Mouse (Mus musculus) embryonic facial prominence, embryonic 14.5 days (tissue): ENCODE results near the gene Baiap2. TPM values are rescaled to one million over a fixed set of nuclear protein-coding genes. Genes with fewer than 3 reads are reported as not detected.

Source experiments
- ATAC-seq: fragments of 200-750 bp; cut with Nextera tagmentation; 2 replicates; pipeline ENCODE4 v1.8.0; 2017; ENCODE audit warnings: low read depth, moderate number of reproducible peaks, moderate TSS enrichment
- DNase-seq: peaks from one replicate; pipeline ENCODE4 v3.0.0-alpha.2; 2015; ENCODE audit warnings: low spot score
- H3K27ac ChIP-seq: fragments of 300-500 bp; sonication (generic); replicated peaks from 2 replicates; pipeline ENCODE4 v1.5.1; 2014; ENCODE audit warnings: low read depth, mild to moderate bottlenecking, low read length, moderate library complexity
- H3K27me3 ChIP-seq: fragments of 300-500 bp; sonication (generic); replicated peaks from 2 replicates; pipeline ENCODE4 v1.6.1; 2014; ENCODE audit warnings: low read length; ENCODE audit not compliant: control insufficient read depth, insufficient read depth
- H3K36me3 ChIP-seq: fragments of 300-500 bp; sonication (generic); 2 replicates; pipeline ENCODE4 v1.6.1; 2014; ENCODE audit warnings: low read length, mixed read lengths; ENCODE audit not compliant: control insufficient read depth, insufficient read depth
- H3K4me1 ChIP-seq: fragments of 300-500 bp; sonication (generic); 2 replicates; pipeline ENCODE4 v1.6.1; 2014; ENCODE audit warnings: antibody characterized with exemption, low read length; ENCODE audit not compliant: control insufficient read depth, insufficient read depth
- H3K4me2 ChIP-seq: fragments of 300-500 bp; sonication (generic); 2 replicates; pipeline ENCODE4 v1.6.1; 2014; ENCODE audit warnings: low read depth, mild to moderate bottlenecking, low read length, moderate library complexity, mixed read lengths
- H3K4me3 ChIP-seq: fragments of 300-500 bp; sonication (generic); 2 replicates; pipeline ENCODE4 v1.5.1; 2014; ENCODE audit warnings: low read depth, mild to moderate bottlenecking, low read length
- H3K9ac ChIP-seq: fragments of 300-500 bp; sonication (generic); 2 replicates; pipeline ENCODE4 v1.6.1; 2014; ENCODE audit warnings: low read depth, mild to moderate bottlenecking, low read length, moderate library complexity, mixed read lengths
- H3K9me3 ChIP-seq: fragments of 300-500 bp; sonication (generic); 2 replicates; pipeline ENCODE4 v1.6.1; 2016; ENCODE audit warnings: low read length; ENCODE audit not compliant: control insufficient read depth
- WGBS: fragments of 180-500 bp; shearing (Covaris S2); extraction: QIAGEN DNeasy Blood & Tissue Kit; methylation state at CpG from one replicate; pipeline ENCODE4 v1.1.7; 2014; 5-methylcytosine and 5-hydroxymethylcytosine counted together
- polyA plus RNA-seq: library from polyadenylated mRNA; unstranded; fragments of >200 nt; fragmentation: Nextera tagmentation; extraction: Ambion mirVana; gene quantifications from 2 replicates; pipeline ENCODE4 v1.2.1, GENCODE M21; 2014

Gene Baiap2
- polyA plus RNA-seq, 1 experiment from 2014 or later: 26.5 TPM

DNA sequence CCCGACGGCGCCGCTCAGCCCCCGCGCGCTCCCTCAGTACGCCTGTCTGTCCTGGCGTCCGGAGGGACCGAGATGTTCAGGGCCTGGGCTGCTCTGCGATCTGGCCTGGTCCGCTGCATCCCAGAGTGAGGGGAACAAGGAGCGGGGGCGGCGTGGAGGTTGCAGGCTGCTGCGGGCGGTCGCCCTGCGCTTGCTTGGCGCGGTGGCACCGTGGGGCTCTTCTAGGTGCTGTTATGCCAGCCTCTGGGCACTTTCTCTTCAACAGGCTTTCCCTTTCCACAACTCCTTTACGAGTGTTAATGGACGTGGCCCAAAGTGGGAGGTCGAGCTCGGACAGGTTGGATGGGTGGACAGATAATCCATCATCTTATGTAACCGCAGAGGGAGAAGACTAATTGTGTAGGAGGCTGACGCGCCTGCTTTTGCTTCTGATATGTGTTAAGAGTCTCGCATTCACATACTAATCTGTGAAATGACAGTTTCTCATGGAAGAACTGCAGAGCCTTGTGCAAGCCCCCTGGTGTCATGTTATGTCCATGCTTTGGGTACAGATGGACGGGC lies 945 bp downstream of the Baiap2 start:
- no peaks in the 10 kb centered on the region for H3K9me3 ChIP-seq
- ATAC-seq (peak; percentile 14), DNase-seq (no peak)
- H3K9ac ChIP-seq: peak overlapping the region; percentile 82
- H3K27me3 ChIP-seq: no peaks in the 10 kb centered on the region
- peaks cover 41% of the 10 kb centered on the region for H3K4me1 ChIP-seq
- no peak overlapping the region; the same call in 1 of the 2 replicates for H3K27ac ChIP-seq
- H3K4me2 ChIP-seq: peak overlapping the region; percentile 94
- WGBS: 8% methylated on average over 19 of the region's 32 CpGs
- no peaks in the 10 kb centered on the region for H3K36me3 ChIP-seq
- peak overlapping the region; percentile 70 for H3K4me3 ChIP-seq

DNA sequence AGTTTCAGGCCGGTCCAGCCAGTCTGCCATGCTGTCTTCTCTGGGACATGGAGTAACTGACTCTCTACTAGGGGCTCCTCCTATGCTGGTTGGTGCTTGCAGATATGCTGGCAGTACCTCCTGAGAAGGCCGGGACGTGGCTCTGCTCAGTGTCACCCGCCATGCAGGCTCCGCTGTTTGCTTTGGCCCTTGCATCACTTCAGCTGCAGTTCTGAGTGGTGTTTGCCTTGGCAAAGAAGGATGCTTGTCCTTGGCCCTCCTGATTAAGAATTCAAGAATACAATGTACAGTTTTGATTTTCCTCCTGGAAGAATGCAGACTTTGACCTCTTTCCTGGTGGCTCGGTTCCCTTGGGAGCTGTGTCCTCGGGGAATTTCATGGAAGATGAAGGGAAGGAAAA lies 2.8 kb downstream of the Baiap2 start:
- no peak overlapping the region for H3K4me3 ChIP-seq
- H3K9ac ChIP-seq: no peak overlapping the region
- no peak overlapping the region for H3K27ac ChIP-seq
- H3K4me1 ChIP-seq: peaks cover 34% of the 10 kb centered on the region
- peak overlapping the region; percentile 10; the same call in 1 of the 2 replicates for H3K4me2 ChIP-seq
- 72% methylated on average over 7 of the region's 7 CpGs for WGBS
- no peaks in the 10 kb centered on the region for H3K36me3 ChIP-seq
- no peaks in the 10 kb centered on the region for H3K27me3 ChIP-seq
- DNase-seq (peak; percentile 59), ATAC-seq (no peak)
- no peaks in the 10 kb centered on the region for H3K9me3 ChIP-seq

- ATAC-seq (no peak), DNase-seq (no peak)
- H3K36me3 ChIP-seq: no peaks in the 10 kb centered on the region
- H3K4me2 ChIP-seq: no peak overlapping the region
- 95% methylated on average over 1 of the region's 1 CpGs for WGBS
- H3K4me3 ChIP-seq: no peak overlapping the region
- H3K9ac ChIP-seq: no peak overlapping the region
- no peaks in the 10 kb centered on the region for H3K27me3 ChIP-seq
- no peaks in the 10 kb centered on the region for H3K9me3 ChIP-seq
- peaks cover 24% of the 10 kb centered on the region for H3K4me1 ChIP-seq
- H3K27ac ChIP-seq: no peak overlapping the region
These were observed 4.9 kb downstream of the Baiap2 start for GRCm38 (mm10) chr11:119947426-119947825.

- DNase-seq (no peak), ATAC-seq (no peak)
- no peaks in the 10 kb centered on the region for H3K36me3 ChIP-seq
- peaks cover 28% of the 10 kb centered on the region for H3K4me1 ChIP-seq
- no peak overlapping the region for H3K4me2 ChIP-seq
- H3K27me3 ChIP-seq: no peaks in the 10 kb centered on the region
- WGBS: 68% methylated on average over 2 of the region's 2 CpGs
- no peak overlapping the region for H3K4me3 ChIP-seq
- H3K9me3 ChIP-seq: no peaks in the 10 kb centered on the region
- H3K27ac ChIP-seq: no peak overlapping the region
- no peak overlapping the region for H3K9ac ChIP-seq
These were observed 5.3 kb downstream of the Baiap2 start for GRCm38 (mm10) chr11:119947897-119948296.

DNA sequence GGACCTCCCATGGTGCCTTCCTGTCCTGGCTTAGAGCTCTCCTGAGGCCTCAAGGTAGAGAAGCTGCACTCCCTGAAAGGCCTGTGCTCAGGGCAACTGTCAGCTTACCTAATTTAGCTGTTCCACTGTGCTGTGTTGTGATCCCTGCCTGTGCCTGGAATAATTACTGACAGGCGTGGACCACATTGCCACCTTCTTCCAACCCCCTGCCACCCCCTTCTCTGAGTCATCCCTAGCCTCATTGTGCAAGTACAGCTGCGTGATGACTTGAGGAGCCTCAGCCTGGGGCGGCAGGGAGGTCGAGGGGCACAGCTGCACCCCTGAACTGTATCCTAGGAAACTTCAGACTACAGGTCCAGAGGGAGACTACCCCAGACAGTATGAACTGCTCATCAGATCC lies 5.7 kb downstream of the Baiap2 start:
- Histone ChIP-seq H3K27me3 (no peaks in the 10 kb centered on the region), H3K36me3 (no peaks in the 10 kb centered on the region), H3K4me3 (no peak overlapping the region), H3K4me2 (no peak overlapping the region), H3K27ac (no peak overlapping the region), H3K9ac (no peak overlapping the region), H3K9me3 (no peaks in the 10 kb centered on the region), H3K4me1 (peaks cover 30% of the 10 kb centered on the region)
- no peak for ATAC-seq
- 61% methylated on average over 4 of the region's 4 CpGs for WGBS
- no peak for DNase-seq

GRCm38 (mm10) chr11:119948803-119949202 lies 6.2 kb downstream of the Baiap2 start:
- Histone ChIP-seq H3K27me3 (no peaks in the 10 kb centered on the region), H3K36me3 (no peaks in the 10 kb centered on the region), H3K4me1 (peaks cover 28% of the 10 kb centered on the region), H3K4me2 (no peak overlapping the region), H3K4me3 (no peak overlapping the region), H3K9me3 (no peaks in the 10 kb centered on the region), H3K9ac (no peak overlapping the region), H3K27ac (no peak overlapping the region)
- ATAC-seq (no peak), DNase-seq (no peak)
- 85% methylated on average over 2 of the region's 2 CpGs for WGBS

- H3K9me3 ChIP-seq: no peaks in the 10 kb centered on the region
- peaks cover 12% of the 10 kb centered on the region for H3K4me1 ChIP-seq
- H3K36me3 ChIP-seq: no peaks in the 10 kb centered on the region
- H3K4me2 ChIP-seq: no peak overlapping the region
- no peak overlapping the region for H3K27ac ChIP-seq
- no peak overlapping the region for H3K4me3 ChIP-seq
- 88% methylated on average over 3 of the region's 3 CpGs for WGBS
- H3K9ac ChIP-seq: no peak overlapping the region
- no peak for ATAC-seq
- H3K27me3 ChIP-seq: no peaks in the 10 kb centered on the region
- no peak for DNase-seq
These were observed 8.0 kb downstream of the Baiap2 start for GRCm38 (mm10) chr11:119950535-119950934.

- no peak overlapping the region for H3K27ac ChIP-seq
- no peaks in the 10 kb centered on the region for H3K36me3 ChIP-seq
- WGBS: 83% methylated on average over 6 of the region's 6 CpGs
- no peaks in the 10 kb centered on the region for H3K9me3 ChIP-seq
- DNase-seq (no peak), ATAC-seq (no peak)
- H3K4me2 ChIP-seq: no peak overlapping the region
- H3K9ac ChIP-seq: no peak overlapping the region
- H3K4me1 ChIP-seq: peaks cover 9% of the 10 kb centered on the region
- no peaks in the 10 kb centered on the region for H3K27me3 ChIP-seq
- no peak overlapping the region for H3K4me3 ChIP-seq
These were observed 8.8 kb downstream of the Baiap2 start for GRCm38 (mm10) chr11:119951326-119951725.

- peak overlapping the region; percentile 46 for H3K27ac ChIP-seq
- H3K4me2 ChIP-seq: no peak overlapping the region
- H3K36me3 ChIP-seq: no peaks in the 10 kb centered on the region
- H3K4me3 ChIP-seq: no peak overlapping the region
- H3K9ac ChIP-seq: no peak overlapping the region
- ATAC-seq: no peak
- H3K4me1 ChIP-seq: peaks cover 9% of the 10 kb centered on the region
- 54% methylated on average over 5 of the region's 5 CpGs for WGBS
- H3K9me3 ChIP-seq: no peaks in the 10 kb centered on the region
- no peaks in the 10 kb centered on the region for H3K27me3 ChIP-seq
- DNase-seq: peak; percentile 84
These were observed 10.1 kb downstream of the Baiap2 start for GRCm38 (mm10) chr11:119952429-119953224.
